Mouse (Mus musculus) urinary bladder, adult 2 months (tissue): ENCODE data around the gene Slc51a. TPM values are rescaled to one million over a fixed set of nuclear protein-coding genes. Genes with fewer than 3 reads are reported as not detected.
"Not testable (repeated sequence)": the region's sequence is repeated elsewhere in the genome, so short reads cannot be mapped to it uniquely, and the experiment has no call there.

ENCODE experiments used
- DNase-seq: peaks from one replicate; pipeline ENCODE4 v3.0.0; 2022; ENCODE audit warnings: low spot score
- polyA plus RNA-seq: library from polyadenylated mRNA; depleted of rRNA; stranded (reverse); fragments of >200 nt; gene quantifications from 2 replicates; pipeline ENCODE4 v1.2.3, GENCODE M21; 2012

Gene Slc51a
- polyA plus RNA-seq, 1 experiment, result not detected

DNA sequence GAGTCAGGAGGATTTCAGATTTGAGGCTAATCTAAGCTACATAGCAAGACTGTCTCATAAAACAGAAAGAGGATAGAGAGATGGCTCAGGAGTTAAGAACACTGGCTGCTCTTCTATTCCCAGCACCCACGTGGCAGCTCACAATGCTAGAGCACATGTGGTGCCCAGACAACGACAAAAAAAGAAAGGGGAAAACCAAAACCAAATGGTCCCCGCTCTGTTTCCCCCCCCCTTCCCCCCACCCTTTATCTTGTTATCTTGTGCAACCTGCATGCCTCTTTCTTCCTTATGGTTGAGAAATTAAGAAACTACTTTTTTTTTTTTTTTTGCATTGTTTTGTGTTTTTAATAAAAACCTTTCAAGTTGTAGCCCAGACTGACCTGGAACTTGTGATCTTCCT is 19.2 kb downstream of the Slc51a start:
- no peak for DNase-seq

GRCm38 (mm10) chr16:32464908-32465307 is 22.8 kb downstream of the Slc51a start:
- no peak for DNase-seq

DNA sequence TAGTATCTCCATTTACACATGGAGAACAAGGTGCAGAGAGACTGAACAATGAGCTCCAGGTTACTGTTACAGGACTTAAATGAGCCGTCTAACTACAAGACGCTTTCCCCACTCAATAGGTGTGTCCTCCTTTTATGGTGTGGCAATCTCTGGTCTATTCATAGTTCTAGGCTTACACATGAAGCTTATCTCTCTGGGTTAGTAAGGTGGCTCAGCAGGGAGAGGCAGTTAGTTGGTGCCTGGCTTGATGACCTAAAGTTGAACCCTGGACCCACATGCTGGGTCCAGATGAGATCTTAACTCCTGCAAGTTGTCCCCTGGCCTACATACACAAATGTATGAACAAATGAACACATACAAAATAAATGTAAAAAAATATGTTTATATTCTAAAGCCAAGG is 24.3 kb downstream of the Slc51a start:
- no peak for DNase-seq

DNA sequence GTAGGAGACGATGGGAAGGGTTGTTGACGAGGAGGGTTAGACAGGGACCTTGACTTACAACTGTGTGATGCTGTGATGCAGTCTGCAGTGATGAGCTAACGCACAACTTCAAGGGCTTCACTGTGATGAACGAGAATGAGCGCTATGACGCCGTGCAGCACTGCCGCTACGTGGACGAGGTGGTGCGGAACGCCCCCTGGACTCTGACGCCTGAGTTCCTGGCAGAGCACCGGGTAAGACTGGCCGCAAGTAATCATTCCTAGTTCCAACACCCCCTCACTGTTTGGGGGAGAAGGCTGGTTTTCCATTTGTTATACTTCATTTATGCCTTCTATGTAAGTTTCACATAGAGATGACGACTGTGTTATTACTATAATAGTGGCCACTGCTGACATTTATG is 24.7 kb downstream of the Slc51a start:
- DNase-seq, result no peak

DNA sequence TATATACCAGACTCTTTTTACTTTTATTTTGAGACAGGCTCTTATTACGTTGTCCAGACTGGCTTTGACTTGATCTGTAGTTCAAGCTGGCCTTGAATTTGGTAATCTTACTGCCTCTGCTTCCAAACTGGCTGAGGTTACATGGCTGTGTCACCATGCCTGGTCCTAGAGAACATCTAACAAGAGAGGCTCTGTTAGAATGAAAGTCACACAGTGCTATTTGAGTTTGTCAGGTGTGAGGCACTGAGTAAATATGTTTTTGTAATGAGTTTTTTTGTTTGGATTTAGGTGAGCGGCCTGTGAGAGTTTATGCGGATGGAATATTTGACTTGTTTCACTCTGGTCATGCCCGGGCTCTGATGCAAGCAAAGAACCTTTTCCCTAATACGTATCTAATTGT is 26.0 kb downstream of the Slc51a start:
- no peak for DNase-seq

DNA sequence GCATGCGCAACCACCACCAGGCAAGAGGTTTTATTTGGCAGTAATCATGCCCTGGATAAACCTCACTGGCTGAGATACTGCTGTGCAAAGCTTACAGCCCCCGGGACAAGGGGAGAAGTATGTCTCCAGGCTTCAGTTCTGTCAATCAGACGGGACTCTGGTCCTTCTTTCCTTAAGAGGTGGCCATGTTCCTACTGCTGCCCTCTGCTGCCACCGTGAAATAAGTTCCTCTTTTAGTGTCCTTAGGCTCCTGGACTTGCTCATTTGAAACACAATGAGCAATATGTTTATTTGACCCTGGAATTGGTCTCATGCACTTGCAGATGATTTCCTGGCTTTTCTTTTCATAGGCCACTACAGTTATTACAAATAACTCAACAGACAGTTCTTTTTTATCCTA is 27.2 kb downstream of the Slc51a start:
- no peak for DNase-seq

DNA sequence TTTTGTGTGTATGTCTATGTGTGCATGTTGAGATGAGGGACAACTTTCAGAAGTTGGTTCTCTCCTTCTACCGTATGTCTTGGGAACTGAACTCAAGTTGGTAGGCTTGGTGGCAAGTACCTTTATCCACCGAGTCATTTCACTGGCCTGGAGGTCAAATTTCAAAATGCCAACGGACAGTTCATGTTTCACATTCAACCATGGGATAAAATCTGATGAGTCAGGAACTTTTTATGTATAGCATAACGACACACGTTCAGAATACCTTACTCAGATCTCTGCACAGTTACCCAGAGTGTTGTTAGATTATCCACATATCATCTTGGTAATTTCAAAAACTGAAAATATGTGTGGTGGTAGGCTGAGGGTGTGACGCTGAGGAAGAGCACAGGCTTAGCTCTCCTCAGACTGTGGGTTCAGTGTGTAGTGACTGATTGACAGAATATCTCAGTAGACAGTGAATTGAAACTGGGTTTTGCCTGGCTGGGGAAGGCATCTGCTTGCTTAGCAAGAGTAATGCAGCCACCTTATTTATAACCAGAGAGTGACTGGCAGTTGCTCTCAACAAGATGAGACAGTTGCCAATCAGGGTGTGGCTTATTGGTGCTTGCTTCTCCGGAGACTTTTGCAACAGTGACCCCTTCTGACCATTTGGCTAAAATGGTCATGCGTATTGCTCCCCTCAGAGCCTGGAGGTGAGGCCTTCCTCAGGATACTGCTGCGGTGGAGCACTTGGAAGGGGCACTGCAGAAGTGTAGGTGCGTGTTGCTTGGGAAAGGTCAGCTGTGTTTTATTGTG is 29.9 kb downstream of the Slc51a start:
- no peak for DNase-seq

DNA sequence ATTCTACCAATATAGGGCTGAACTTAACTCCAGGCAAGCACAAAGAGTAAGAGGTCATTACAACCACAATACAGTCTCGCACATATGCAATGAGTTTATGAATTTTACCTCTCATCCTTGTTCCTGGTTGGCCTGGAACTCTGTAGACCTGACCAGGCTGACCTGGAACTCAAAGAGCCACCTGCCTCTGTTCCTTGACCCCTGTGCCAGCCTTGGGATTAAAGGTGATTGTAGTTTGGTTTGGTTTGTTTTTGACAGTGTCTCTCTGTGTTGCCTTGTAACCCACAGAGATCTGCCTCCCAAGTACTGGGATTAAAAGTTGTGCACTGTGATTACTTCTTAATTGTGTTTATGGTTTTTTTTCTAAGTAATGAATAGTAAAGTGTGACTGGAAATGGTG is 30.9 kb downstream of the Slc51a start:
- DNase-seq, result no peak

GRCm38 (mm10) chr16:32456086-32456485 is 31.6 kb downstream of the Slc51a start:
- DNase-seq, result no peak

GRCm38 (mm10) chr16:32454646-32455045 is 33.0 kb downstream of the Slc51a start:
- DNase-seq, result no peak

DNA sequence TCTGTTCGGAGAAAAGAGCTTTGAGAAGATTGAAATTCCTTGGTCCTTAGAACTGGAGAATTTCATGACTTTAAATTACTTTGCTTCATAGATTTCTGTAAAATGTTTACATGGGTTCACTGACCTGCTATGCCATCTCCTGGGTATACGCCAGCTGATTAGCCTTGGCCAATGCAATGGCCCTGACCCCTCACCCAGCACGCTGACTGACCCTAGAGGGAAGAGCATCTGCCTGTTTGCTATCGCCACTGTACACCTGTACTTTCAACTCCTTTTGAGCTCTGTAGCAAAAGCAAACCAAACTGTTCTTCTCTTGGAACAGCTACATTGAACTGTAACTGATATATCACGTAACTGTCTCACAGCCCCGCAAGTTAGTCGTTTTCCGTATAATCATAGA is 34.6 kb downstream of the Slc51a start:
- no peak for DNase-seq

- DNase-seq, result no peak
Measured at GRCm38 (mm10) chr16:32450133-32450532, 37.5 kb downstream of the Slc51a start.

DNA sequence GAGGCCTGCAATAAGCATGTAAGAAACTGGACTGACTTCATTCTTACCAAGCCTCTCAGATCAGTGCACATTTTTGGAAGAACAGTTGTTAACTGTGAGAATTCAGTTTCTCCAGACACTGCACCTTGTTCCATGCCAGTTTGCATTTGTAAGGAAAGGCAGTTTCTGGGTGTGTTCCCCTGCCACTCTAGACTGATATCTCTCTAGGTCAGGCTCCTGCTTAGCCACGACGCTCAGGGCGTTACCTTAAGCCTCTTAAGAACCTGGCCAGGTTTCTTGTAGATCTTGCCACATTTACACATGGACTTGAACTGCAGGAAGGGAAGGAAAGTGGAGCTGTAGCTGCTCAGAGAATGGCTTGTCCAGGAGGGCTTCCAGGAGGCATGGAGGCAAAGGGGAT is 38.0 kb downstream of the Slc51a start:
- DNase-seq, result no peak

DNA sequence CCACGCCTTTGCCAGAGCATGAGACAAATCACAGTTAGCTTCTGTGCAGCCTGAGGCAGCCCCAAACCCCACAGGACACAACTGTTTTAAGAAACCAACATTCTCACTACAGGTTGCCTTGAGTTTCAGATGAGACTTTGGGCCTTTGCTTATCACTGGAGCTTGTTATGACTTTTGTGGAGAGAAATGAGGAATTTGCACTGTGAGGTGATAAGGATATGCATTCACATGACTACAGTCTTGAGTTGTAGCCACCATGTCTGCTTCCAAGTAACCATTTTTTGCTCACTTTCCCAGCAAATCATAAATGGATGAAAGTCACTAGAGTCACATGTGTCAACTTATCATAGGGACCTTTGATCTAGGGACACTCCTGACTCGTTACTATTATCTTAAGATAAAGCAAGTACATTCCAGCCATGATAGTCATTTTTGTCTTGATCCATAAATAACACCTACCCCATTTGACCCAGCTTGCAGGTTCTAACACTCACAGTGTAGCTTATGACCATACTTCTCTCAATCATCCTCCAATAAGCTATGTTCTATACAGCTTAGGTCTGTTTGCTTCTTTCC is 41.0 kb downstream of the Slc51a start:
- DNase-seq, result no peak

GRCm38 (mm10) chr16:32445558-32445957 is 42.1 kb downstream of the Slc51a start:
- DNase-seq, result no peak

DNA sequence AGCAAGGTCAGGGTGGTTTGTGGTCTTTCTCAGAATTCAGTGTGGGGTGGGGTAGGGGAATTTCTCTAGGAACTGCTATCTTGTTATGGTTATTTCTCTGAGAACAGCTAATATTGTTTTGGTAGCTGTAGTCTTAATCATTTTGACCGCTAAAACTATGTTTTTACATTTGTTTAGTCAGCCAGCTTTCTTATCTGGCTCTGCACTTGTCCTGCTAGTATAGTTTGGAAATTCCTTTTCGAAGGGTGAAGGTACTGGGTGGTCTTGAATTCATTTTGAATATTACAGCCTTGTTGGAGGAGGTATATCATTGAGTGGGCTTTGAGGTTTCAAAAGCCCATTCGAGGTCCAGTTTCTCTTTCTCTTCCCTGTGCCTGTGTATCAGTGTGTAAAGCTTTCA is 43.1 kb downstream of the Slc51a start:
- not testable (repeated sequence) for DNase-seq

DNA sequence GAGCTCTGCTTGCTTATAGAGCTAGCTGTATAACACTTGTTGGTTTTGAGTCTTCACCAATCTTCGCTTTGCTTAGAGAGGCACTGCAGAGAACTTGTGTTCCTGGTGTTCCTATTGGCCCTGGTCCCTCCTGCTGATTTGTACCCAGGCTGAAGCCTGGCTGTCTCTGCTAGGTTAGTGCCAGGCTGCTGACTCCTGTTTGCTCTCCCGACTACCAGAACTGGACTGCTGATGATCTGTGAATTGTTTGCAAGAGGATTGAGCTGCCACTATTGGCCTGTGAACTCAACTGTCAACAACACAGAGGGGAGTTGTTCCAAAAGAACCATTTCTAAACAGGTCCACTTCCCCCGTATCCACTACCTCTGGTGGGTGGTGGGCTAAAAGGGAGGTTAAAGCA is 46.2 kb downstream of the Slc51a start:
- no peak for DNase-seq

DNA sequence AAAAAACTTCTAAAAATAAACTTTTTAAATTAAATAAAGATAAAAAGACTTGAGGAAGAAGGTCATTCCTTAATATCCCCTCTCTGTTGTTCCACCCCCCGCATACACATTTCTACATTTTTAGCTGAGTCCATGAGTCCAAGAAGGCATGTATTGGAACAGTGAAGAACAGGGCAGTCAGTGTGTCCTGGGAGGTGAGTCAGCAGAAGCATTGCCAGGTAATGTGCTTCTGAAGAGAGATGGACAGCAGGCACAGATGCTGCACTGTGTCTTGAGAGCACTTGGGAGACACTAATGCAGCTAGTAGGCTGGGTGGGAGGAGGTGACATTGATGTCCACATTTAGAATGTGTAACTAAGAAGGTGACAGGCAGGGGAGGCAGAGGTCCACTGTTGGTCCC is 50.4 kb downstream of the Slc51a start:
- no peak for DNase-seq

DNA sequence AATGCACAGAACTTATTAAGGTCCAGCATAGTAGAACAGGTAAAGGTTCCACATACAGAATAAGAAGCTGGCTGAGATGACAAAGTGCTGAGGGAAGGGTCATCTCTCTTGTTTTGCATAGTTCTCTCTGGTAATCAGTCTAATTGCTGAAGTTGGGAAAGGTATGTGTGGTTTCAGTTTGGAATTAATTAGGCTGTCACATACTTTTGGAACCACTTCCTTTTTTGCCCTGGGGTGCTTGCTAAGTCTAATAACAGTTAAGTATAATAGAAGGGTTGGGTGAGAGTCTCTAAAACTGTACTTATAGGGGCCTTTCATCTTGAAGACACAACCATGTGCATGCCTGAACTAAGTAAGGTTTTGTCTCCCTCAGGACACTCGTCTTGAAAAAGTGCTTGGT is 51.0 kb downstream of the Slc51a start:
- DNase-seq, result no peak

DNA sequence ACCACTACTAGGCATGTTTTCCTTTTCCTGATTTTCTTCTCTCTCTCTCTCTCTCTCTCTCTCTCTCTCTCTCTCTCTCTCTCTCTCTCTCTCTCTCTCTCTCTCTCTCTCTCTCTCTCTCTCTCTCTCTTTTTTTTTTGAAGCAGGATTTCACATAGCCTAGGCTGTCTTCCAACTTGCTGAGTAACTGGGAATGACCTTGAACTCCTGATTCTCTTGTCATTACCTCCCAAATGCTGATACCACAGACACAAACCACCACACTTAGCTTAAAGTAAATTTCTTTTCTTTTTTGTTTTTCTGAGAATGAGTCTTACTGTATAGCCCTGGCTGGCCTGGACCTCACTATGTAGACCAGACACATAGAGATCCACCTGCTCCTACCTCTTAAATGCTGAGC is 53.0 kb downstream of the Slc51a start:
- no peak for DNase-seq

GRCm38 (mm10) chr16:32434066-32434465 is 53.6 kb downstream of the Slc51a start:
- DNase-seq, result no peak

- no peak for DNase-seq
Measured at GRCm38 (mm10) chr16:32433138-32433537, 54.5 kb downstream of the Slc51a start.

- no peak for DNase-seq
Measured at GRCm38 (mm10) chr16:32431926-32432325, 55.8 kb downstream of the Slc51a start.
